Mouse (Mus musculus): ENCODE measurements around the gene Abcd2.

- TF ChIP-seq CTCF (IDR thresholded peaks at IDR 0.05; ENCODE audit: control insufficient read depth, insufficient read depth, insufficient read length), result no peak
- no peak for TF ChIP-seq USF1 (IDR thresholded peaks at IDR 0.05; ENCODE audit: low read depth)
Measured at GRCm38 (mm10) chr15:91206518-91206917, 14.9 kb upstream of the Abcd2 start.

Data from C2C12 (cell line).